Mouse (Mus musculus) midbrain, postnatal 0 days (tissue): ENCODE results near the gene Ccser1. TPM values are rescaled to one million over a fixed set of nuclear protein-coding genes. Genes with fewer than 3 reads are reported as not detected.

Experiments used
- ATAC-seq: fragments of 200-750 bp; cut with Nextera tagmentation; 2 replicates; pipeline ENCODE4 v1.8.0; 2017; ENCODE audit warnings: moderate number of reproducible peaks, mild to moderate bottlenecking, moderate TSS enrichment, moderate library complexity; ENCODE audit not compliant: low FRiP score
- DNase-seq: peaks from one replicate; pipeline ENCODE4 v3.0.0-alpha.2; 2015; ENCODE audit warnings: low spot score
- H3K27ac ChIP-seq: fragments of 300-500 bp; sonication (generic); 2 replicates; pipeline ENCODE4 v1.5.1; 2014; ENCODE audit warnings: low read depth, mild to moderate bottlenecking, low read length, mixed read lengths
- H3K27me3 ChIP-seq: fragments of 300-500 bp; sonication (generic); 2 replicates; pipeline ENCODE4 v1.6.1; 2014; ENCODE audit warnings: low read length, control low read depth, mixed read lengths; ENCODE audit not compliant: insufficient read depth
- H3K36me3 ChIP-seq: fragments of 300-500 bp; sonication (generic); 2 replicates; pipeline ENCODE4 v1.6.1; 2014; ENCODE audit warnings: low read length, control low read depth, mixed read lengths; ENCODE audit not compliant: insufficient read depth
- H3K4me1 ChIP-seq: fragments of 300-500 bp; sonication (generic); 2 replicates; pipeline ENCODE4 v1.6.1; 2014; ENCODE audit warnings: mild to moderate bottlenecking, control low read depth, antibody characterized with exemption, low read length, mixed read lengths; ENCODE audit not compliant: insufficient read depth
- H3K4me2 ChIP-seq: fragments of 300-500 bp; sonication (generic); 2 replicates; pipeline ENCODE4 v1.6.1; 2014; ENCODE audit warnings: low read depth, mild to moderate bottlenecking, low read length, mixed read lengths; ENCODE audit not compliant: poor library complexity, severe bottlenecking
- H3K4me3 ChIP-seq: fragments of 300-500 bp; sonication (generic); 2 replicates; pipeline ENCODE4 v1.5.1; 2014; ENCODE audit warnings: low read depth, mild to moderate bottlenecking, low read length, moderate library complexity
- H3K9ac ChIP-seq: fragments of 300-500 bp; sonication (generic); replicated peaks from 2 replicates; pipeline ENCODE4 v1.6.1; 2014; ENCODE audit warnings: mild to moderate bottlenecking, low read length, moderate library complexity, mixed read lengths; ENCODE audit not compliant: poor library complexity, severe bottlenecking
- H3K9me3 ChIP-seq: fragments of 300-500 bp; sonication (generic); 2 replicates; pipeline ENCODE4 v1.6.1; 2016; ENCODE audit warnings: low read length, control low read depth
- CTCF ChIP-seq: IDR thresholded peaks from 2 replicates; pipeline ENCODE4 v1.5.1; 2016; ENCODE audit warnings: antibody characterized with exemption, mild to moderate bottlenecking
- WGBS: fragments of 180-500 bp; shearing (Covaris S2); extraction: QIAGEN DNeasy Blood & Tissue Kit; methylation state at CpG from one replicate; pipeline ENCODE4 v1.1.7; 2014; 5-methylcytosine and 5-hydroxymethylcytosine counted together
- polyA plus RNA-seq: library from polyadenylated mRNA; unstranded; fragments of >200 nt; fragmentation: Nextera tagmentation; extraction: Ambion mirVana; gene quantifications from 2 replicates; pipeline ENCODE4 v1.2.1, GENCODE M21; 2015
- total RNA-seq: library from RNA; depleted of rRNA; stranded (reverse); fragments of >200 nt; gene quantifications from 2 replicates; pipeline ENCODE4 v1.2.3, GENCODE M21; 2014

Gene Ccser1
- total and polyA plus RNA-seq, 2 experiments from 2014 or later, result 13.9 to 51.4 TPM

- no peak overlapping the region for H3K4me3 ChIP-seq
- no peak overlapping the region for H3K9ac ChIP-seq
- H3K27me3 ChIP-seq, result no peaks in the 10 kb centered on the region
- no peak for TF ChIP-seq CTCF
- H3K4me2 ChIP-seq, result no peak overlapping the region
- no peak overlapping the region for H3K27ac ChIP-seq
- DNase-seq, result no peak
- no peaks in the 10 kb centered on the region for H3K36me3 ChIP-seq
- H3K4me1 ChIP-seq, result no peaks in the 10 kb centered on the region; the same call in 1 of the 2 replicates
- no peak for ATAC-seq
- H3K9me3 ChIP-seq, result no peaks in the 10 kb centered on the region
These were observed 24.4 kb upstream of the Ccser1 start for GRCm38 (mm10) chr6:61155718-61156117.

DNA sequence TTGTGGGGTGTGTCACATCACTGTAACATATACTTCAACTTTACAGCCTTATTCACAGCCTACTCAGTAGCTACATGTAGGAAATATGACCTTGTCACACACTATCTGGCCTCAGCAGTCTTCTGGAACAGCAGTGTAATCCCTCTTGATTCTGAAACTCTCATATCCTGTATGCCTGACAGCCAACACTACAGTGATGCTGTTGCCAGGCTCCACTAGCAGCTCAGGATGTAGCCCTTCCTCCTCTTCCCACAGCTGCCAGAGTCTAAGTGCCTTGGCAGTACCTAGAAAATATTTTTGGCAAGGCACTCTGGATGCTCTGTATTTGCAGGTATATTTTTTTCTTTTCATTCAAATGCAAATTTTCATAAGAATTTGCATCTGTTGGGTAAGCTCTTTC lies 18.0 kb upstream of the Ccser1 start:
- DNase-seq (peak; percentile 28), ATAC-seq (no peak)
- Histone ChIP-seq H3K27me3 (no peaks in the 10 kb centered on the region), H3K4me1 (no peaks in the 10 kb centered on the region), H3K36me3 (no peaks in the 10 kb centered on the region), H3K4me3 (no peak overlapping the region), H3K4me2 (no peak overlapping the region), H3K27ac (no peak overlapping the region; the same call in 1 of the 2 replicates), H3K9ac (no peak overlapping the region), H3K9me3 (no peaks in the 10 kb centered on the region)
- TF ChIP-seq CTCF, result no peak

- Histone ChIP-seq H3K4me1 (no peaks in the 10 kb centered on the region), H3K4me2 (no peak overlapping the region), H3K9me3 (no peaks in the 10 kb centered on the region), H3K27ac (no peak overlapping the region), H3K27me3 (no peaks in the 10 kb centered on the region), H3K36me3 (no peaks in the 10 kb centered on the region), H3K9ac (no peak overlapping the region), H3K4me3 (no peak overlapping the region)
- ATAC-seq (no peak), DNase-seq (no peak)
- WGBS, result 98% methylated on average over 1 of the region's 1 CpGs
- no peak for TF ChIP-seq CTCF
These were observed 13.2 kb upstream of the Ccser1 start for GRCm38 (mm10) chr6:61166891-61167290.

DNA sequence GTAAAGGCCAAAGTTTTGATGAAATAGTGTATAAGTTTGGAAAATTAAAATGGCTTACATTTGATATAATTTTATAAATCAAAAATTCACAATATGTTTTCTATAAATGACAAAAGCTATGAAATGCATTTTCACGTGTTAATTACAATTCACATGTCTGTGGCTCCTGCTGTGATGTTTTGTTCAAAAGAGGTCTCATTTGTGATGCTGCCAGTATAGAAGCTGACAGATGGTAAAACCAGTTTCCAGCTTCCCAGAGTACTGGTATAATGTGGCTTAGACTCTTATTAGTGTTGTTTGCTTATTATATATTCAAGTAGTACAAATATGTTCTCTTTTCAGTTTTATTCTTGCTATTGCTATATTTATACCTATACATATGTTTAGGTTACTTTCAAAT lies 4.0 kb upstream of the Ccser1 start:
- Histone ChIP-seq H3K27ac (no peak overlapping the region), H3K27me3 (no peaks in the 10 kb centered on the region), H3K36me3 (no peaks in the 10 kb centered on the region), H3K4me3 (no peak overlapping the region), H3K9ac (no peak overlapping the region), H3K4me1 (no peaks in the 10 kb centered on the region), H3K9me3 (no peaks in the 10 kb centered on the region), H3K4me2 (no peak overlapping the region)
- 52% methylated on average over 1 of the region's 1 CpGs for WGBS
- ATAC-seq (no peak), DNase-seq (no peak)
- TF ChIP-seq CTCF, result no peak

GRCm38 (mm10) chr6:61177476-61177875 lies 2.6 kb upstream of the Ccser1 start:
- no peak overlapping the region for H3K4me3 ChIP-seq
- no peaks in the 10 kb centered on the region for H3K4me1 ChIP-seq
- H3K27me3 ChIP-seq, result no peaks in the 10 kb centered on the region
- H3K27ac ChIP-seq, result no peak overlapping the region
- H3K9me3 ChIP-seq, result no peaks in the 10 kb centered on the region
- 53% methylated on average over 7 of the region's 7 CpGs for WGBS
- ATAC-seq (no peak), DNase-seq (no peak)
- no peaks in the 10 kb centered on the region for H3K36me3 ChIP-seq
- no peak overlapping the region for H3K4me2 ChIP-seq
- no peak for TF ChIP-seq CTCF
- H3K9ac ChIP-seq, result no peak overlapping the region

DNA sequence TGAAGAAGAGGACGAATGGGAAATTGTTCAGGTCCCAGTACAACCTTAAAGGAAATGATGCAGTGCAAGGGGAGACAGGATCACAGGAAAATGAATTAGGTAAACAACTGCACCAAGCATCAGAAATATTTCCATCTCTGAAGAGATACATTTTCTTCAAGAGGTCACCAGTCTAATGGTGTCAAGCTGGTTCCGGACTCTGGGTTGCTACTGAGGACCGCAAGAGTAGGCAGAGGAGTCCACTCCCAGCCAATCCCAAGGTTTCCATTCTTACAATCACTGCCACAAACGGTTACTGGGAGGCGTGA lies 529 bp upstream of the Ccser1 start:
- DNase-seq (no peak), ATAC-seq (peak; percentile 62; the same call in 1 of the 2 replicates)
- H3K27me3 ChIP-seq, result no peaks in the 10 kb centered on the region
- 1% methylated on average over 5 of the region's 5 CpGs for WGBS
- H3K9me3 ChIP-seq, result no peaks in the 10 kb centered on the region
- no peaks in the 10 kb centered on the region for H3K36me3 ChIP-seq
- TF ChIP-seq CTCF, result no peak
- peak overlapping the region; percentile 88 for H3K4me3 ChIP-seq
- 0 out of 2 replicates have a peak overlapping the region, but pooled peaks have one; percentile 85 for H3K27ac ChIP-seq
- H3K4me1 ChIP-seq, result no peaks in the 10 kb centered on the region
- H3K4me2 ChIP-seq, result peak overlapping the region; percentile 71
- H3K9ac ChIP-seq, result peak overlapping the region; percentile 91
